Mouse (Mus musculus) forebrain, embryonic 13.5 days (tissue): ENCODE measurements at regions not wholly inside any gene's neighbourhood (a gene's known extent, or its start where the extent isn't known, plus 50 kb on each side); places are given as distances from the start of the nearest gene placed in this dataset.
"Not testable (repeated sequence)": the region's sequence is repeated elsewhere in the genome, so short reads cannot be mapped to it uniquely, and the experiment has no call there.

Experiments
- ATAC-seq: fragments of 200-750 bp; cut with Nextera tagmentation; 2 replicates; pipeline ENCODE4 v1.8.0; 2017
- H3K27ac ChIP-seq: fragments of 300-500 bp; sonication (generic); 2 replicates; pipeline ENCODE4 v1.5.1; 2015; ENCODE audit warnings: inconsistent platforms, mild to moderate bottlenecking, moderate library complexity
- H3K27me3 ChIP-seq: fragments of 300-500 bp; sonication (generic); 2 replicates; pipeline ENCODE4 v1.6.1; 2015; ENCODE audit warnings: mild to moderate bottlenecking, inconsistent platforms
- H3K36me3 ChIP-seq: fragments of 300-500 bp; sonication (generic); 2 replicates; pipeline ENCODE4 v1.6.1; 2015; ENCODE audit warnings: mild to moderate bottlenecking, inconsistent platforms; ENCODE audit not compliant: poor library complexity, severe bottlenecking
- H3K4me1 ChIP-seq: fragments of 300-500 bp; sonication (generic); 2 replicates; pipeline ENCODE4 v1.6.1; 2015; ENCODE audit warnings: inconsistent platforms
- H3K4me2 ChIP-seq: fragments of 300-500 bp; sonication (generic); 2 replicates; pipeline ENCODE4 v1.6.1; 2015; ENCODE audit warnings: inconsistent platforms, mild to moderate bottlenecking, moderate library complexity
- H3K4me3 ChIP-seq: fragments of 300-500 bp; sonication (generic); 2 replicates; pipeline ENCODE4 v1.5.1; 2015; ENCODE audit warnings: mild to moderate bottlenecking, inconsistent platforms
- H3K9ac ChIP-seq: fragments of 300-500 bp; sonication (generic); 2 replicates; pipeline ENCODE4 v1.6.1; 2015; ENCODE audit warnings: mild to moderate bottlenecking, inconsistent platforms
- H3K9me3 ChIP-seq: fragments of 300-500 bp; sonication (generic); replicated peaks from 2 replicates; pipeline ENCODE4 v1.6.1; 2016; ENCODE audit warnings: inconsistent platforms
- WGBS: fragments of 180-500 bp; shearing (Covaris S2); methylation state at CpG from one replicate; pipeline ENCODE4 v1.1.7; 2015; 5-methylcytosine and 5-hydroxymethylcytosine counted together

DNA sequence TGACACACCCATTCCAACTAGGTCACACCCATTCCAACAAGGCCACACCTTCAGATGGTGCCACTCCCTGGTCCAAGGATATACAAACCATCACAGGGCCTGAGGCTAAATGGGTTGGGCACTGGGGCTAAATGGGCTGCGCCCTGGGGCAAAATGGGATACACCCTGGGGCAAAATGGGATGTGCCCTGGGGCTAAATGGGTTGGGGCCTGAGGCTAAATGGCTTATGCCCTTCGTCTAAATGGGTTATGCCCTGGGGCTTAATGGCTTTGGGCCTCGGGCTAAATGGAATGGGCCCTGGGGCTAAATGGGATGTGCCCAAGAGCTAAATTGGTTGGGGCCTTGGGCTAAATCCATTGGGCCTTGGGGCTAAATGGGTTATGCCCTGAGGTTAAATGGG, 261.5 kb downstream of the Samd9l start:
- not testable (repeated sequence) for H3K4me2 ChIP-seq, H3K27me3 ChIP-seq, ATAC-seq, H3K4me3 ChIP-seq, H3K27ac ChIP-seq, H3K9ac ChIP-seq, H3K36me3 ChIP-seq, H3K4me1 ChIP-seq
- WGBS: 75% methylated on average over 3 of the region's 3 CpGs
- peaks cover 48% of the 10 kb centered on the region for H3K9me3 ChIP-seq

GRCm38 (mm10) chr6:3133763-3134162, 265.6 kb downstream of the Samd9l start:
- not testable (repeated sequence) for H3K4me2 ChIP-seq, H3K27me3 ChIP-seq, H3K9ac ChIP-seq, H3K36me3 ChIP-seq, ATAC-seq, H3K4me1 ChIP-seq, H3K27ac ChIP-seq, H3K4me3 ChIP-seq
- WGBS: 85% methylated on average over 4 of the region's 4 CpGs
- H3K9me3 ChIP-seq: peaks cover 35% of the 10 kb centered on the region

- H3K4me2 ChIP-seq, H3K4me1 ChIP-seq, H3K27me3 ChIP-seq, ATAC-seq, H3K9me3 ChIP-seq, H3K9ac ChIP-seq, H3K27ac ChIP-seq, H3K36me3 ChIP-seq, H3K4me3 ChIP-seq: not testable (repeated sequence)
- WGBS: 50% methylated on average over 1 of the region's 3 CpGs
Measured at GRCm38 (mm10) chr6:3116296-3116695, 283.1 kb downstream of the Samd9l start.
